21 mouse cellular contexts compared by ENCODE assay signal in the genomic region with DNA sequence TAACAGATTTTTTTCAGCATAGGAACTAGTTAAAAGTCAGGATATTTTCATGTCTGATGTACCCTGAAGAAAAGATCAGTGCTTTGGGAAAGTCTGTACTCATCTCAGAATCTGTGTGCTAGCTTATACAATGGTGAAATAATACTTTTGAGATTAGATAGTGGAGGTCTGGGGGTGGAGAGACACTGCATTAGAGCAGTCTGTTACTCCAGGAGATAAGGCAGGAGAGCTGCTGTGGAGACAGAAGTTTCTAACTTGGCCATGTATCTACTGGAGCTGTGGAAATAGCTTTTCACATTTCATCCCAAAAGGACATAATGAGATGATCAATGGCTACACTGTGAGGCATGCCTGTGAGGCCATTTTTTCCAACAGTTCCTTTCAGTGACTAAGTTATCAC. TPM values are rescaled to one million over a fixed set of nuclear protein-coding genes. Genes with fewer than 3 reads are reported as not detected.
A peak's percentile ranks its signal among the peaks of the same experiment; 100 is the strongest.
DNase-seq lines count a peak whose midpoint lies in the region; ATAC-seq and TF ChIP-seq lines count a peak whose summit lies in the region.
"Had no signal": no experiment of that assay in that cellular context is flagged by ENCODE, and none has a peak within 500 bp of the region (broad histone marks: within the 10 kb centered on the region; RNA-seq: fewer than 3 reads in every experiment).

No protein-coding gene starts in this region.

- no peak for TF ChIP-seq EP300 in ES-Bruce4 (IDR thresholded peaks at IDR 0.05; ENCODE audit: insufficient read depth, low read depth, low read length)

- no peak for TF ChIP-seq CTCF in ES-Bruce4 (IDR thresholded peaks at IDR 0.05; ENCODE audit: low read depth, low read length)

- no peak overlapping the region for H3K27ac ChIP-seq in heart, embryonic 11.5 days (ENCODE audit: low read depth, low read length)
- H3K27ac ChIP-seq in ES-Bruce4 (ENCODE audit: insufficient read depth, low read length): peak overlapping the region; percentile 69
- H3K27ac ChIP-seq in forebrain, embryonic 12.5 days: no peak overlapping the region
- H3K27ac ChIP-seq: embryonic facial prominence, embryonic 10.5 days; embryonic facial prominence, embryonic 12.5 days had no signal

- no peak for TF ChIP-seq POLR2A in ES-Bruce4 (IDR thresholded peaks at IDR 0.05; ENCODE audit: insufficient read depth, low read length)

- H3K9ac ChIP-seq in heart, embryonic 11.5 days (ENCODE audit: low read depth, low read length): no peak overlapping the region
- no peak overlapping the region for H3K9ac ChIP-seq in ES-Bruce4 (ENCODE audit: low read depth, poor library complexity, severe bottlenecking)
- H3K9ac ChIP-seq in forebrain, embryonic 12.5 days: no peak overlapping the region
- H3K9ac ChIP-seq: embryonic facial prominence, embryonic 12.5 days had no signal

- H3K4me1 ChIP-seq in heart, embryonic 11.5 days (ENCODE audit: control insufficient read depth, insufficient read depth, low read length): no peaks in the 10 kb centered on the region
- no peaks in the 10 kb centered on the region for H3K4me1 ChIP-seq in ES-Bruce4 (ENCODE audit: control insufficient read depth, insufficient read depth, low read length)
- H3K4me1 ChIP-seq in forebrain, embryonic 12.5 days: no peaks in the 10 kb centered on the region
- H3K4me1 ChIP-seq: embryonic facial prominence, embryonic 10.5 days; embryonic facial prominence, embryonic 12.5 days had no signal

- H3K36me3 ChIP-seq in heart, embryonic 11.5 days (ENCODE audit: control insufficient read depth, insufficient read depth, low read length): no peaks in the 10 kb centered on the region
- no peaks in the 10 kb centered on the region for H3K36me3 ChIP-seq in ES-Bruce4 (ENCODE audit: control insufficient read depth, insufficient read depth, low read length, poor library complexity, severe bottlenecking)
- H3K36me3 ChIP-seq in forebrain, embryonic 12.5 days (replicated peaks): no peaks in the 10 kb centered on the region
- H3K36me3 ChIP-seq: embryonic facial prominence, embryonic 10.5 days; embryonic facial prominence, embryonic 12.5 days had no signal

- H3K27me3 ChIP-seq in heart, embryonic 11.5 days (ENCODE audit: control insufficient read depth, insufficient read depth, low read length): no peaks in the 10 kb centered on the region
- H3K27me3 ChIP-seq in ES-Bruce4 (ENCODE audit: control insufficient read depth, insufficient read depth, low read length, poor library complexity, severe bottlenecking): no peaks in the 10 kb centered on the region
- no peaks in the 10 kb centered on the region for H3K27me3 ChIP-seq in forebrain, embryonic 12.5 days
- H3K27me3 ChIP-seq: CH12.LX; embryonic facial prominence, embryonic 12.5 days had no signal

- 0 out of 2 replicates have a peak, but pooled peaks cover 2% of the 10 kb centered on the region for H3K9me3 ChIP-seq in heart, embryonic 11.5 days (replicated peaks; ENCODE audit: control insufficient read depth, low read length)
- H3K9me3 ChIP-seq in ES-Bruce4 (replicated peaks; ENCODE audit: control insufficient read depth, insufficient read depth, low read length, poor library complexity, severe bottlenecking): 0 out of 2 replicates have a peak, but pooled peaks cover 4% of the 10 kb centered on the region
- H3K9me3 ChIP-seq in forebrain, embryonic 12.5 days: peaks cover 7% of the 10 kb centered on the region; the same call in 1 of the 2 replicates

- peak; percentile 5 for DNase-seq in heart, adult 11 months
- DNase-seq in MEL-GATA-1-ER (ENCODE audit: extremely low read depth, low read depth): peak; percentile 0
- DNase-seq: adrenal gland, adult 2 months; adrenal gland, postnatal 14 days; adrenal gland, postnatal 36 days; B cell, adult 2 months; cerebellum, adult 11-12 months; cerebellum, adult 2 months; cerebellum, adult 9-10 months; cerebellum, postnatal 10 days; cerebellum, postnatal 25 days had no signal

- no peak overlapping the region for H3K4me3 ChIP-seq in heart, embryonic 11.5 days (ENCODE audit: low read depth, low read length)
- no peak overlapping the region for H3K4me3 ChIP-seq in ES-Bruce4 (ENCODE audit: low read depth, low read length)
- no peak overlapping the region for H3K4me3 ChIP-seq in forebrain, embryonic 12.5 days (replicated peaks)
- H3K4me3 ChIP-seq: embryonic facial prominence, embryonic 10.5 days; embryonic facial prominence, embryonic 12.5 days had no signal

- no peak overlapping the region for H3K4me2 ChIP-seq in heart, embryonic 11.5 days
- H3K4me2 ChIP-seq in forebrain, embryonic 12.5 days: no peak overlapping the region
- H3K4me2 ChIP-seq: embryonic facial prominence, embryonic 12.5 days had no signal

- ATAC-seq in heart, embryonic 11.5 days (replicated peaks; ENCODE audit: insufficient number of reproducible peaks, low FRiP score, low TSS enrichment): no peak
- no peak for ATAC-seq in forebrain, embryonic 12.5 days (ENCODE audit: low FRiP score)
- ATAC-seq: CD4-positive, CD25-positive, alpha-beta regulatory T cell, adult 4 months; forebrain, embryonic 14.5 days; forebrain, embryonic 16.5 days had no signal

RNA-seq across cellular contexts. Expression of gene Nsg2, which starts 17.0 kb away (rescaled TPM):
- 0.82 and 0.87 TPM in 2 replicates for polyA plus RNA-seq in heart, embryonic 11.5 days (2014; fragmentation: Nextera tagmentation; extraction: Ambion mirVana)
- not detected in 2 replicates for polyA plus RNA-seq in ES-Bruce4 (2011; ENCODE audit: insufficient read depth, insufficient read length, low read depth, missing spikeins)
- polyA plus RNA-seq in forebrain, embryonic 12.5 days (2016; fragmentation: Nextera tagmentation; extraction: Ambion mirVana): 185 and 202 TPM in 2 replicates

RNA-seq across cellular contexts. Expression of gene 4930524B15Rik, which starts 17.9 kb away (rescaled TPM):
- polyA plus RNA-seq in heart, embryonic 11.5 days (2014; fragmentation: Nextera tagmentation; extraction: Ambion mirVana): 0.26 TPM in 1 of 2 replicates, not detected in the other
- polyA plus RNA-seq in ES-Bruce4 (2011; ENCODE audit: insufficient read depth, insufficient read length, low read depth, missing spikeins): not detected in 2 replicates
- 0.09 and 0.15 TPM in 2 replicates for polyA plus RNA-seq in forebrain, embryonic 12.5 days (2016; fragmentation: Nextera tagmentation; extraction: Ambion mirVana)
- polyA plus RNA-seq: adrenal gland, adult 2 months; CD4-positive, CD25-positive, alpha-beta regulatory T cell, adult 4 months; embryonic facial prominence, embryonic 14.5 days had no signal

Comparison
In these comparisons a context has a peak if more than half of its experiments do, and no peak if none do; other contexts are left out.
1. RNA of gene Nsg2, which starts 17.0 kb away (polyA plus RNA-seq): 185 to 202 TPM in forebrain, embryonic 12.5 days; 0.82 to 0.87 TPM in heart, embryonic 11.5 days and not detected in ES-Bruce4; every median in the first group is over 10 times any median in the second.